In the genomic region with DNA sequence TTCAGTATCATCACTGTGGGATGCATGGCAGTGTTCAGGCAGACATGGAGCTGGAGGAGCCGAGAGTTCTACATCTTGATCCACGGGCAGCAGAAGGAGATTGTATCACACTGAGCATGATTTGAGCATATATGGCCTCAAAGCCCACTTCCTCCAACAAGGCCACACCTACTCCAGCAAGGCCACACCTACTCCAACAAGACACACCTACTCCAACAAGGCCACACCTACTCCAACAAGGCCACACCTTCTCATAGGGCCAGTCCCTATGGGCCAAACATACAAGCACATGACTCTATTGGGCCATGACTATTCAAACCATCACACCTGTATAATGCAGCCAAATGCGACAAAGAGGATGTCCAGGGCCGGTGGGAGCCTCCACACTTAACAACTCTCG, we compare ENCODE assay signal across 25 mouse cellular contexts. TPM values are rescaled to one million over a fixed set of nuclear protein-coding genes. Genes with fewer than 3 reads are reported as not detected.
DNase-seq lines count a peak whose midpoint lies in the region; ATAC-seq and TF ChIP-seq lines count a peak whose summit lies in the region.
"Had no signal": no experiment of that assay in that cellular context is flagged by ENCODE, and none has a peak within 500 bp of the region (broad histone marks: within the 10 kb centered on the region; RNA-seq: fewer than 3 reads in every experiment).

No protein-coding gene starts in this region.

- no peak for TF ChIP-seq EP300 in liver, postnatal 0 days (IDR thresholded peaks at IDR 0.05; ENCODE audit: low read depth)
- no peak for TF ChIP-seq EP300 in CH12.LX (IDR thresholded peaks at IDR 0.05; ENCODE audit: low read length)

- no peak overlapping the region for H3K4me2 ChIP-seq in liver, postnatal 0 days (ENCODE audit: low read depth, low read length)
- H3K4me2 ChIP-seq in liver, embryonic 12.5 days: no peak overlapping the region
- no peak overlapping the region for H3K4me2 ChIP-seq in CH12.LX (ENCODE audit: insufficient read depth, low read depth, poor library complexity, severe bottlenecking)
- no peak overlapping the region for H3K4me2 ChIP-seq in kidney, embryonic 16.5 days (replicated peaks; ENCODE audit: low read depth, low read length)
- H3K4me2 ChIP-seq: embryonic facial prominence, embryonic 15.5 days; heart, embryonic 11.5 days; heart, embryonic 15.5 days; hindbrain, embryonic 14.5 days had no signal

- no peaks in the 10 kb centered on the region for H3K36me3 ChIP-seq in liver, postnatal 0 days (replicated peaks; ENCODE audit: insufficient read depth, low read length)
- H3K36me3 ChIP-seq in liver, embryonic 12.5 days: no peaks in the 10 kb centered on the region
- H3K36me3 ChIP-seq in CH12.LX (replicated peaks in 1 of 2; ENCODE audit: control insufficient read depth in 1 of 2, insufficient read depth in 1 of 2, low read length in 1 of 2): no peaks in the 10 kb centered on the region
- H3K36me3 ChIP-seq in kidney, embryonic 16.5 days (ENCODE audit: insufficient read depth, low read length): no peaks in the 10 kb centered on the region
- H3K36me3 ChIP-seq: embryonic facial prominence, embryonic 15.5 days; forebrain, embryonic 10.5 days; heart, embryonic 15.5 days had no signal

- 75% methylated on average over 5 of the region's 5 CpGs for WGBS in liver, postnatal 0 days (ENCODE audit: insufficient replicate concordance)
- WGBS in liver, embryonic 12.5 days (ENCODE audit: insufficient replicate concordance): 67% methylated on average over 5 of the region's 5 CpGs
- 88% methylated on average over 5 of the region's 5 CpGs for WGBS in kidney, embryonic 16.5 days

- no peak overlapping the region for H3K4me3 ChIP-seq in liver, postnatal 0 days (ENCODE audit: low read depth, low read length)
- no peak overlapping the region for H3K4me3 ChIP-seq in liver, embryonic 12.5 days
- H3K4me3 ChIP-seq in CH12.LX (replicated peaks in 1 of 3; ENCODE audit: low read depth in 2 of 3, low read length in 2 of 3, poor library complexity in 1 of 3): no peak overlapping the region
- no peak overlapping the region for H3K4me3 ChIP-seq in kidney, embryonic 16.5 days (ENCODE audit: low read length)
- H3K4me3 ChIP-seq: embryonic facial prominence, embryonic 15.5 days; erythroblast, embryonic 14.5 days; forebrain, embryonic 10.5 days; heart, embryonic 15.5 days had no signal

- no peaks in the 10 kb centered on the region for H3K4me1 ChIP-seq in liver, postnatal 0 days (ENCODE audit: insufficient read depth)
- H3K4me1 ChIP-seq in liver, embryonic 12.5 days: no peaks in the 10 kb centered on the region
- peaks cover 0 to 18% of the 10 kb centered on the region in 2 experiments; a peak in 2 of 4 replicates for H3K4me1 ChIP-seq in CH12.LX (ENCODE audit: control insufficient read depth in 1 of 2, insufficient read depth in 2 of 2)
- peaks cover 7% of the 10 kb centered on the region; the same call in 1 of the 2 replicates for H3K4me1 ChIP-seq in kidney, embryonic 16.5 days (ENCODE audit: insufficient read depth, low read length)
- H3K4me1 ChIP-seq: heart, embryonic 15.5 days had no signal

- no peak for TF ChIP-seq CTCF in liver, postnatal 0 days (IDR thresholded peaks at IDR 0.05; ENCODE audit: low read depth)
- no peak for TF ChIP-seq CTCF in CH12.LX (conservative IDR thresholded peaks at IDR 0.05 in 1 of 2, IDR thresholded peaks at IDR 0.05 in 1 of 2; ENCODE audit: low read depth in 2 of 2, low read length in 2 of 2)

- TF ChIP-seq RAD21 in CH12.LX (IDR thresholded peaks at IDR 0.05; ENCODE audit: low read depth, low read length): no peak

- dilution Hi-C loops in CH12.LX (cut with MboI; ENCODE audit: extremely low pct_ligation_motif_present, extremely low pct_unique_long_range_greater_than_20kb, low sequenced_read_pairs): no loop called here

- no peaks in the 10 kb centered on the region for H3K79me2 ChIP-seq in CH12.LX (replicated peaks; ENCODE audit: control insufficient read depth, extremely low read depth, insufficient read depth, poor library complexity, severe bottlenecking)

- no peak overlapping the region for H3K27ac ChIP-seq in liver, postnatal 0 days (ENCODE audit: low read depth)
- H3K27ac ChIP-seq in liver, embryonic 12.5 days: no peak overlapping the region
- H3K27ac ChIP-seq in CH12.LX (ENCODE audit: insufficient read depth, low read depth): no peak overlapping the region
- H3K27ac ChIP-seq in kidney, embryonic 16.5 days (ENCODE audit: low read length): no peak overlapping the region
- H3K27ac ChIP-seq: embryonic facial prominence, embryonic 15.5 days; forebrain, embryonic 10.5 days; heart, embryonic 15.5 days; hindbrain, embryonic 14.5 days had no signal

- no peak for TF ChIP-seq POLR2A in CH12.LX (IDR thresholded peaks at IDR 0.05; ENCODE audit: low read depth, low read length)

- H3K9ac ChIP-seq in liver, postnatal 0 days (replicated peaks): no peak overlapping the region
- no peak overlapping the region for H3K9ac ChIP-seq in liver, embryonic 12.5 days
- no peak overlapping the region for H3K9ac ChIP-seq in CH12.LX (ENCODE audit: insufficient read depth, low read depth)
- H3K9ac ChIP-seq in kidney, embryonic 16.5 days (replicated peaks; ENCODE audit: low read length): no peak overlapping the region
- H3K9ac ChIP-seq: embryonic facial prominence, embryonic 15.5 days; heart, embryonic 15.5 days; hindbrain, embryonic 14.5 days had no signal

- in situ Hi-C loops in CH12.LX (cut with MboI; ENCODE audit: low pct_ligation_motif_present, low pct_unique_long_range_greater_than_20kb, low sequenced_read_pairs): loop anchor here (10.0 kb wide), 1 partner anchor 323 kb away; no protein-coding TSS in a partner anchor

- no peaks in the 10 kb centered on the region for H3K9me3 ChIP-seq in liver, postnatal 0 days (ENCODE audit: low read length)
- H3K9me3 ChIP-seq in liver, embryonic 12.5 days (replicated peaks): no peaks in the 10 kb centered on the region
- H3K9me3 ChIP-seq in CH12.LX (replicated peaks; ENCODE audit: low read length): no peaks in the 10 kb centered on the region
- H3K9me3 ChIP-seq in kidney, embryonic 16.5 days (ENCODE audit: low read length): no peaks in the 10 kb centered on the region; the same call in 1 of the 2 replicates
- H3K9me3 ChIP-seq: embryonic facial prominence, embryonic 15.5 days; heart, embryonic 15.5 days had no signal

- ATAC-seq in liver, postnatal 0 days: peak; percentile 38; the same call in 1 of the 2 replicates
- no peak; the same call in 1 of the 2 replicates for ATAC-seq in liver, embryonic 12.5 days
- ATAC-seq in kidney, embryonic 16.5 days (ENCODE audit: low FRiP score, low TSS enrichment): no peak
- ATAC-seq: forebrain, embryonic 14.5 days; intestine, postnatal 0 days had no signal

- no peaks in the 10 kb centered on the region for H3K27me3 ChIP-seq in liver, postnatal 0 days (ENCODE audit: insufficient read depth, low read length)
- no peaks in the 10 kb centered on the region for H3K27me3 ChIP-seq in liver, embryonic 12.5 days (replicated peaks)
- no peaks in the 10 kb centered on the region for H3K27me3 ChIP-seq in CH12.LX (replicated peaks)
- no peaks in the 10 kb centered on the region for H3K27me3 ChIP-seq in kidney, embryonic 16.5 days (ENCODE audit: insufficient read depth, low read length)
- H3K27me3 ChIP-seq: embryonic facial prominence, embryonic 15.5 days; heart, embryonic 15.5 days had no signal

- no peak for DNase-seq in liver, postnatal 0 days
- DNase-seq in CH12.LX (ENCODE audit: extremely low read depth) (peak; percentile 38), ZHBTc4 (ENCODE audit: low read depth, low spot score) (peak; percentile 50)
- no peak for DNase-seq in lung, postnatal 36 days
- no peak for DNase-seq in gastrocnemius, postnatal 4 days (ENCODE audit: low spot score in 2 of 2)
- DNase-seq: adrenal gland, postnatal 10 days; cerebellum, adult 11 months; cerebellum, adult 8-10 months; cerebellum, postnatal 14 days; embryo, embryonic 11 days; gastrocnemius, postnatal 10 days; heart, adult 11 months; heart, postnatal 14 days; kidney, adult 8-10 months had no signal

TF ChIP-seq in CH12.LX, 34 proteins besides CTCF, POLR2A, EP300 and RAD21:
- no peak for TF ChIP-seq MYC (IDR thresholded peaks at IDR 0.05; ENCODE audit: low read depth, low read length)
- TF ChIP-seq GABPA (IDR thresholded peaks at IDR 0.05; ENCODE audit: insufficient replicate concordance, low read depth, low read length): no peak
- TF ChIP-seq MAX (IDR thresholded peaks at IDR 0.05; ENCODE audit: low read length): no peak
- TF ChIP-seq JUND (conservative IDR thresholded peaks at IDR 0.05; ENCODE audit: low read depth, low read length): no peak
- TF ChIP-seq CHD2 (IDR thresholded peaks at IDR 0.05; ENCODE audit: low read length): no peak
- TF ChIP-seq HCFC1 (IDR thresholded peaks at IDR 0.05; ENCODE audit: low read depth, low read length): no peak

RNA-seq across cellular contexts. Expression of gene Haao, which starts 23.6 kb away (rescaled TPM):
- 93.3 and 104 TPM in 2 replicates for polyA plus RNA-seq in liver, postnatal 0 days (2015; fragmentation: Nextera tagmentation; extraction: Ambion mirVana)
- 7.1 and 7.7 TPM in 2 replicates for polyA plus RNA-seq in liver, embryonic 12.5 days (2016; fragmentation: Nextera tagmentation; extraction: Ambion mirVana)
- total RNA-seq in CH12.LX (2012; rRNA removed) (12.3 and 18.6 TPM in 2 replicates), CH12.LX (2014; rRNA removed) (19.1 and 21.7 TPM in 2 replicates)
- 30.6 and 33.8 TPM in 2 replicates for polyA plus RNA-seq in CH12.LX (2012; ENCODE audit: insufficient read length, low read depth)
- 2.9 and 3.4 TPM in 2 replicates for polyA plus RNA-seq in kidney, embryonic 16.5 days (2015; fragmentation: Nextera tagmentation; extraction: Ambion mirVana)
- under 1 TPM in 1 of 2 experiments, not detected in 1; 0.54 TPM for total RNA-seq in gastrocnemius, postnatal 4 days (2021)
- total RNA-seq: heart, postnatal 14 days had no signal
- polyA plus RNA-seq: C2C12; erythroblast, embryonic 14.5 days; hindbrain, embryonic 14.5 days had no signal

Comparison
In these comparisons a context has a peak if more than half of its experiments do, and no peak if none do; other contexts are left out.
1. DNase-seq: peak in CH12.LX (single experiment) and ZHBTc4 (single experiment); none in liver, postnatal 0 days (single experiment), lung, postnatal 36 days (single experiment) and gastrocnemius, postnatal 4 days (0 of 2).